Mouse (Mus musculus): ENCODE data around the gene Gm4778. TPM values are rescaled to one million over a fixed set of nuclear protein-coding genes. Genes with fewer than 3 reads are reported as not detected.
"Not testable (repeated sequence)": the region's sequence is repeated elsewhere in the genome, so short reads cannot be mapped to it uniquely, and the experiment has no call there.

Gene Gm4778
- not detected for total RNA-seq (2021)
- long read RNA-seq, experiment 1 = 0 reads
- long read RNA-seq, experiment 2 = 0 reads

DNA sequence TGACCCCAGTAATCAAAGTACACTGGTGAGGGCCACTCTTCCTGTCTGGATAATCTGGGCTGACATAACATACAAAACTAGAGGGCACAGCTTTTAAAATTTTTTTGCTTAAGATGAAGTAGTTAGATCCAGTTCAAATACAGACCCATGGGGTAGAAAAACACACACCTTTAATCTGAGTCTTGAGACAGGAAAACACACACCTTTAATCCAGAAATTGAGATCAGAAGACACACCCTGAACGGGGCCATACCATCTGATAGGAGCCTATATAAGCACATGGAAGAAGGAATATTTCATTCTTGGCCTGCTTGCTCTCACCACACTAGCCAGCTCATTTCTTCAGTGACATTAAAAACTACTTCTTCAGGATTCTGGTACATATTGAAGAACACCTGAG is at the start of gene Gm4778:
TSS of gene Gm4778 (plus strand) at position 301 of the 400 bp plus-strand sequence.
- not testable (repeated sequence) for DNase-seq

DNA sequence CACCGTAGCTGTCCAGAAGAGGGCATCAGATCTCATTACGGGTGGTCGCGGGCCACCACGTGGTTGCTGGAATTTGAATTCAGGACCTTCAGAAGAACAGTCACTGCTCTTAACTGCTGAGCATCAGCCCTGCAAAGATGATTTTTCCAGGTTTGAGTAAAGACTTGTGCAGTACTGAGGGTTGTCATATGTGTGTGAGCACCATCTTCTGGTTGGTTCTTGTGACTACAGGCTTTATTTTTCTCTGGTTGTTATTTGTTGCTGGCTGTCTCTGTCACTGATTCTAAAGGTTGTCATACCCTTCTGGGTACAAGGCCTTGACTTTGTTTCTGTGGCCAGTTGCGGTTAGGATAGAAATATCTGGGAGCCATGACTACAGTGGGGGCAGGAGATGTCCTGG is 3.2 kb upstream of the Gm4778 start:
- DNase-seq = no peak

DNA sequence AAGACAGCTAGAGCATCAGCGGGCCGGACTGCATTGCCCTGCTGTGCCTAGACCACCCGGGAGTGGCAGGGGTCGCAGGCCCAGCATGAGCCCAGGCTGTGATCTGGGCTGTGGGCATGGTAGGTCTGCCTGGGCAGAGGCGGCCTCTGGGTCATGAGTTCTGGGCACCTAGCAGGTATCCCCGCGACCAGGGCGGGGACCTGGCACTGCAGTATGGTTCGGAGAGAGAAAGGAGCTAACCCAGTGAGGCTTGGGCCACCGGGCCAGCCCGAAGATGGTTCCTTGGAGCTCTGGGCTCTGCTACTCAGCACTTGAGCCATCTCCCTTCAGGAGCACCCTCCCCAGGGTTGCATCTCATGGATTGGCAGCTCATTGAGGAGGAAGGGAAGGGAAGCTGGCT is 12.2 kb downstream of the Gm4778 start:
- no peak for DNase-seq

DNA sequence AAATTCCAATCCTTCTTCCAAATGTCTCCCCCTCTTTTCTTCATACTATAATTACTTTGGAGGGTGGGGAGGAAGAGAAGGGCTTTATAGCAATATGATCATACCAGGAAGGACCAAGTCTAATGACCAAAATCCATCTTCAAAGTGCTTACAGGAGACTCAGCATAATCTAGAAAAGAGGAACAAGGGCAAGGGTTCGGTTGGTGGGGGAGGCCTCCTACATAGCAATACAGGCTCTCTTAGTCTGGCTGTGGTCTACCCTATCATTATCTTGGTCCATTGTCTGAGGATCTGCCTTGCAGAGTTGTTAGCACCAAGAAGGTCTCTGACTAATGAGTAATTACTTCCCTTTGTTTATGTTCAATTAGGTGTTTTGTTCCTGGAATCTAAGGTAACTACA is 41.6 kb downstream of the Gm4778 start:
- no peak for DNase-seq

DNA sequence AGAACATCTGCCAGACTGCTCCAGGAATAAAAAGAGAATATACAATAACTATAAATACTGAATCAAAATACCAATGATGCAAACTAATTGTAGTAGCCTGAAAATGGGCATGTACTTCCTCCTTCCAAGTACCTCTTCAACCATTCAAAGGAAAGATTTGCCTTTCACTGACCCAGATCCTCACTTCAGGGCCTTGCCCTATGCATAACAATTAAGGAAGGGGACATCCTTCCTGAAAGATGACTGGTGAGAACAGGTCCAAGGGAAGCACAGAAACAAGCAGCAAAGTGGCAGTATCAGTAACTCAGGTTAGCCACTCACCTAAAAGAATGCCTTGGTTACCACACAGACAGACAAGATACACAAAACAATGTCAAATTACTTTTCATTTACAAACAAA is 43.1 kb downstream of the Gm4778 start:
- no peak for DNase-seq

DNA sequence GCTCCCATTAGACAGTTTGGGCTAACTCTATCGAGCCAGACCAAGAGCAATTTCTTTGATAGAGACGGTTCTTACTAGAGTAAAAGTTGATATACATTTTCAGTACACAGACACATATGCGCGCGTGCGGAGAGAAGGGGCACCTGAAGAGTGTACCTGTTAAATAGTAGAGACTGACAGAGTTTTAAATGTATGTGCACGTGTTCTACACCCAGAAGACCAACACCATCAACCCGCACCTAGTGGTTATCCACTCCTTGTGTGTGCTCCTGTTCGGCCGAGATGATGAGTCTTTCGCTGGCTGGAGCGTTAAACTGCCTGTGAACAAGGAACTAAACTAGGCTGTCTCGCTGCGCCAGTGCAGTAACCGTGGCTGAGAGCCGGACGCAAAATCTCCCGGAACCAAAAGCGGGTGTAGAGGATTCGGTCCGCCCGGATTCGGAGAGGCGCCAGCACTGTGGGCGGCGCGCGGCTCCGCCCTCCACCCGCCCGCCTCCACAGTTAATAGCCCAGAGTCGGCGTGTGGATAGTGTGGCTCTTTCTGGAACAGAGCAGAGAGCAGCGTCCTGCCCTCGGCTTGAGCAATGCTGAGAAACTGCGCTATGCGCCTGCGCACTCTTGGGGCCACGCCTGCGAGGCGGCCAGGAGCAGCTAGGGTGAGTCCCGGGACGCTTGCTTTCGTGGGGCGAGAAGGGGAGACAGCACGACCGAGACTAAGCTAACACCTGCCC is 46.0 kb downstream of the Gm4778 start, which contains the start of gene Them4:
TSS of gene Them4 (plus strand) at position 457 of the 731 bp plus-strand sequence.
- peak; percentile 97 to 99 for DNase-seq

DNA sequence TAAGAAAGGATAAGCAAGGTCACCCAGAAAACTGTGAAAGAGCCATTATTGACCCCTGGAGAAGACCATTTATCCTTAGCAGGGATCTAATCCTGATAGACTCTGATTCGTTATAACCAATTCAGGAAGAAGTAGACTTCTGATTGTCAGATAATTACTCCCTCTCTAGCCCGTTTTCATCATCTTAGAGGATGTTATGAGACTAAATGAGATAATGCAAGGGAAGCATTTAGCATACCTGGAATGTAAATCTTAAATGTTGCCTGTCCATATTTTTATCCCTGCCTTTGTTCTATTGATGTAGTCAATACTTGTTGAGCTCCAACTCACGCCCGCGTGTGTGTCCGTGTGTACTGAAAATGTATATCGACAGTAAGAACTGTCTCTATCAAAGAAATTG is 46.7 kb downstream of the Gm4778 start:
- no peak for DNase-seq

DNA sequence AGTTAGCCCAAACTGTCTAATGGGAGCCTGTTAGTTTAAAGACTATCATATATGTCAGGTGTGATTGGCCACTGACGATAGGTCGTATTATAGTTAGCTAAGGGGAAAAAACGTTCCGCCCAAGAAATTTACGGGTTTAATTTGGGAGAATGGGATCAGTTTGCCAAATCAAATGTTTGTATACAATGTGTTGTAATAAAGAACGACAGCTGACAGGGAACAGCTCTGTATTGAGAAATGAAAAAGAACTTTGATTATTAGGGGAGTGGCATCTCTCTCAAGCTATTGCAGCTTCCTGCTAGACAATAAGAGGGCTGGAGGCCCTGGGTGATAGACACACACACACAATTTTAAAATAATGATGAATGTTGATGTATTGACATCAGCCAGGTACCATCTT is 47.1 kb downstream of the Gm4778 start:
- DNase-seq = no peak

DNA sequence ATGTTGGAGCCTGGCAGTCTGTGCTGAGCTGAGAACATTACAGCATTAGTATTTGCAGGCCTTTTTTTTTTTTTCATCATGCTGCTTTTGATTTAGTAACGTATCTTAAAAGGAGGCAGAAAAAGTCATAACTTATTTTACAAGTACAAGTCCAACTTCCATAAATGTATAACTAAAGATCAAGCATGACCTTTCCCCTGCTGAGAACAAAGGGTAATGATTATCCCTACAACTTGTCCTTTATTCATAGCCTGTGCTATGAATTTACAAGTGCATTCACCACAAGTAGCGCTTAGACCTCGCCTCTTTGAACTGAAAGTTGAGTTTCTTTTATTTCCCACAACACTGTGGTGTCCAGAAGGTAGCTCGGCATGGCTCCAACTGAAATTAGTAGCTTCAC is 47.5 kb downstream of the Gm4778 start:
- DNase-seq = no peak

Other genes starting within 250 kb of the Gm4778 start
- gene Gm9125, start 209.2 kb upstream of the Gm4778 start, total RNA-seq (2021) = not detected
- gene Gm10697, start 191.4 kb upstream of the Gm4778 start, total RNA-seq (2021) = not detected
- not detected for gene Gm10696, start 85.8 kb upstream of the Gm4778 start, total RNA-seq (2021)
- gene Gm5286, start 67.3 kb upstream of the Gm4778 start, total RNA-seq (2021) = not detected
- gene Them4, start 46.1 kb downstream of the Gm4778 start, total RNA-seq (2021) = 1 to 10 TPM; 6.3 to 8.5 TPM
- gene Them5, start 78.1 kb downstream of the Gm4778 start, total RNA-seq (2021) = not detected
- gene C2cd4d, start 98.4 kb downstream of the Gm4778 start, total RNA-seq (2021) = under 1 TPM; 0.36 to 0.40 TPM
- gene Rorc, start 108.8 kb downstream of the Gm4778 start, total RNA-seq (2021) = 10 to 100 TPM; 19.0 to 20.2 TPM
- gene Lingo4, start 134.5 kb downstream of the Gm4778 start, total RNA-seq (2021) = under 1 TPM; 0.66 to 0.73 TPM
- gene Tdrkh, start 149.2 kb downstream of the Gm4778 start, total RNA-seq (2021) = 10 to 100 TPM in 1 of 2 experiments, 1 to 10 TPM in 1; 7.4 to 10.6 TPM
- gene Mrpl9, start 179.3 kb downstream of the Gm4778 start, total RNA-seq (2021) = 10 to 100 TPM; 73.2 to 80.4 TPM
- not detected for gene Oaz3, start 179.9 kb downstream of the Gm4778 start, total RNA-seq (2021)
- 10 to 100 TPM; 13.6 to 20.4 TPM for gene Celf3, start 214.3 kb downstream of the Gm4778 start, total RNA-seq (2021)
- gene Riiad1, start 216.3 kb downstream of the Gm4778 start, total RNA-seq (2021) = 1 to 10 TPM; 2.7 to 4.7 TPM

Measured in adrenal gland, postnatal 36 days (tissue).